Mouse (Mus musculus) stomach, postnatal 0 days (tissue): ENCODE results near the gene Fyn. TPM values are rescaled to one million over a fixed set of nuclear protein-coding genes. Genes with fewer than 3 reads are reported as not detected.
A peak's percentile ranks its signal among the peaks of the same experiment; 100 is the strongest.

Experiments used
- ATAC-seq: fragments of 200-750 bp; cut with Nextera tagmentation; 2 replicates; pipeline ENCODE4 v1.8.0; 2017; ENCODE audit not compliant: low FRiP score, low TSS enrichment
- DNase-seq: peaks from one replicate; pipeline ENCODE4 v3.0.0-alpha.2; 2016; ENCODE audit warnings: low spot score
- H3K27ac ChIP-seq: fragments of 300-500 bp; sonication (generic); replicated peaks from 2 replicates; pipeline ENCODE4 v1.5.1; 2014; ENCODE audit warnings: mild to moderate bottlenecking, control low read depth
- H3K27me3 ChIP-seq: fragments of 300-500 bp; sonication (generic); 2 replicates; pipeline ENCODE4 v1.6.1; 2014; ENCODE audit warnings: low read length; ENCODE audit not compliant: control insufficient read depth, insufficient read depth
- H3K36me3 ChIP-seq: fragments of 300-500 bp; sonication (generic); 2 replicates; pipeline ENCODE4 v1.6.1; 2014; ENCODE audit warnings: low read length, mixed read lengths; ENCODE audit not compliant: control insufficient read depth, insufficient read depth
- H3K4me1 ChIP-seq: fragments of 300-500 bp; sonication (generic); replicated peaks from 2 replicates; pipeline ENCODE4 v1.6.1; 2014; ENCODE audit warnings: antibody characterized with exemption; ENCODE audit not compliant: control insufficient read depth, insufficient read depth
- H3K4me2 ChIP-seq: fragments of 300-500 bp; sonication (generic); replicated peaks from 2 replicates; pipeline ENCODE4 v1.6.1; 2014; ENCODE audit warnings: low read depth, mild to moderate bottlenecking, control low read depth, moderate library complexity
- H3K4me3 ChIP-seq: fragments of 300-500 bp; sonication (generic); 2 replicates; pipeline ENCODE4 v1.5.1; 2014; ENCODE audit warnings: low read depth, low read length, control low read depth
- H3K9ac ChIP-seq: fragments of 300-500 bp; sonication (generic); 2 replicates; pipeline ENCODE4 v1.6.1; 2014; ENCODE audit warnings: mild to moderate bottlenecking, low read length, control low read depth, mixed read lengths
- H3K9me3 ChIP-seq: fragments of 300-500 bp; sonication (generic); 2 replicates; pipeline ENCODE4 v1.6.1; 2016; ENCODE audit warnings: low read length; ENCODE audit not compliant: control insufficient read depth
- CTCF ChIP-seq: IDR thresholded peaks from 2 replicates; pipeline ENCODE4 v1.5.1; 2016; ENCODE audit warnings: antibody characterized with exemption, low read depth, mild to moderate bottlenecking, moderate library complexity
- EP300 ChIP-seq: optimal IDR thresholded peaks from 2 replicates; pipeline ENCODE3; 2016; ENCODE audit warnings: antibody characterized with exemption
- WGBS: fragments of 180-500 bp; shearing (Covaris S2); extraction: QIAGEN DNeasy Blood & Tissue Kit; methylation state at CpG from one replicate; pipeline ENCODE4 v1.1.7; 2014; 5-methylcytosine and 5-hydroxymethylcytosine counted together
- polyA plus RNA-seq: library from polyadenylated mRNA; unstranded; fragments of >200 nt; fragmentation: Nextera tagmentation; extraction: Ambion mirVana; gene quantifications from 2 replicates; pipeline ENCODE4 v1.2.1, GENCODE M21; 2015

Fyn gene
- polyA plus RNA-seq, 1 experiment from 2014 or later, result 12.5 TPM

DNA sequence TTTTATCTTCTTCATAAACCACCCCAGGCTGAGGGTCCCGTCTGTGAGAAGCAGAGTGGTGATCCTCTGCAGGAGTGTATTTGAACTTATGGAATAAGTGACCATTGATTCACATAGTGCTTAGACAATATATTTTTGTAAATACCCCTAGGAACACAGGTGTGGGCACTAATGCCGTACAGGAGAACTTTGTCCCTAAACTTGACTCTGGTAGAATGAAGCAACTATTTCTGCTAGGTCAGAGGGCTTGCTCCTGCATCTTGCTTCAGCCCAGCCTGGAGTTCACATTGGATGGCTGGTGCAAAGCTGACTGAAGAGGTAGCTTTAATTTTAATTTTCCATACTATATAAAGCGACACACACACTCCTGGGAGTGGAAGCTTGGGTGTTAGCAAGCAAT lies 119.9 kb downstream of the Fyn start:
- WGBS, result 67% methylated on average over 3 of the region's 3 CpGs
- Histone ChIP-seq H3K4me2 (no peak overlapping the region), H3K4me1 (0 out of 2 replicates have a peak, but pooled peaks cover 3% of the 10 kb centered on the region), H3K9ac (no peak overlapping the region), H3K27ac (no peak overlapping the region), H3K36me3 (no peaks in the 10 kb centered on the region), H3K9me3 (no peaks in the 10 kb centered on the region), H3K27me3 (no peaks in the 10 kb centered on the region), H3K4me3 (no peak overlapping the region)
- DNase-seq (no peak), ATAC-seq (no peak)
- TF ChIP-seq CTCF (no peak), EP300 (no peak)

DNA sequence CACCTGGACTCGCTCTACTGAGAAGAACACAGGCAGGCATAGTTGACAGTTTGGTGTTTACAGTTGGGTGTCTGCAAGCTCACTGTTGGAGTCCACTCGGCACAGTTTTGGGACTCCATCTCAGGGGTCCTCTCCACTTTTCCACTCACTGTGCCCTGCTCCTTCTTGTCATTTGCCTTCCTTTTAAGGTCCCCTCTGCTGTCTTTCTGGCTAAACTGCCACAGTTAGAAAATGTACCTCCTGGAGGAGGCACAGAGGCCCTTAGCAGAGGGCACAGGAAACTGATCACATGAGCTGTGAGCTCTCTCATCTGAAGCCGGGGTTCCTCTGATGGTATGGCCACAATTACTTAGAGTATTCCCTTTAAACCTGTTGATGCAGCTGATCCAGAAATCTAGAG lies 120.3 kb downstream of the Fyn start:
- Histone ChIP-seq H3K4me1 (0 out of 2 replicates have a peak, but pooled peaks cover 3% of the 10 kb centered on the region), H3K9ac (no peak overlapping the region), H3K27me3 (no peaks in the 10 kb centered on the region), H3K9me3 (no peaks in the 10 kb centered on the region), H3K36me3 (no peaks in the 10 kb centered on the region), H3K4me3 (no peak overlapping the region), H3K4me2 (no peak overlapping the region), H3K27ac (no peak overlapping the region)
- no peak for ATAC-seq
- no peak for TF ChIP-seq EP300
- no peak for TF ChIP-seq CTCF
- WGBS, result 65% methylated on average over 3 of the region's 3 CpGs
- no peak for DNase-seq

DNA sequence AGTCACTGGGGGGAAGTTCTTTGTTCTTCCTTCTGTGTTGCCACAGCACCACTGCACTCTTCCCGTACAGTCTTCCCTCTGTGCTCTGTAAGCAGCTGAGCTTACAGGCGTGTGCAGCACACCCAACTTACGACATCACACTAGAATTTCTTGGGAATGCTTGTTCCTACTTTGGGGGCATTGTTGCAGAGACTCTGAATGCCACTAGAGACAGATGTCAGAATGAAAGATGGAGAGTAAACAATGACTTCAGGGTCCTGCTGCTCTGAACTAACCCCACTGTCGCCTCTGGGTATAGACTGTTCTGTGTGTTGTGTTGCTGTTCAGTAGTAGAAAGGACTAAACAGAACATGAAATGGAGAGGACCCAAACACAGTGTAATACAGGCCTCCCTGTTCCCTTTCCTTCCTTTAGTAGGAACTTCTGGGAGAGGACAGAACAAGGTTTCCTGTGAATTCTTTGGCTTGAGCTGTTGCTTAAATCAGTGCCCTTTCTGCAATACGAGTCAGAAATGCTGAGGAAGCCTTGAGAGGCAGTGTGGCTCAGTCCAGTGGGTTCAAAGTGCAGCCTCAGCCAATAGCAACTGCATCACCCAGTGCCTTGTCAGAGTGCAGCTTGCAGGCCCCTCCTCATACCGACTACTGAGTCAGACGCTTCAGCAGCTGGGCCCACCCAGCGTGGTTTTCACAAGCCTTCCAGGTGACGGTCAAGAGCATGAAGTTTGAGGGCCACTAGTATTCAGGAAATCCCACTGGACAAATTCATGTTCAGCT lies 121.9 kb downstream of the Fyn start:
- ATAC-seq, result peak; percentile 72; the same call in 1 of the 2 replicates

DNA sequence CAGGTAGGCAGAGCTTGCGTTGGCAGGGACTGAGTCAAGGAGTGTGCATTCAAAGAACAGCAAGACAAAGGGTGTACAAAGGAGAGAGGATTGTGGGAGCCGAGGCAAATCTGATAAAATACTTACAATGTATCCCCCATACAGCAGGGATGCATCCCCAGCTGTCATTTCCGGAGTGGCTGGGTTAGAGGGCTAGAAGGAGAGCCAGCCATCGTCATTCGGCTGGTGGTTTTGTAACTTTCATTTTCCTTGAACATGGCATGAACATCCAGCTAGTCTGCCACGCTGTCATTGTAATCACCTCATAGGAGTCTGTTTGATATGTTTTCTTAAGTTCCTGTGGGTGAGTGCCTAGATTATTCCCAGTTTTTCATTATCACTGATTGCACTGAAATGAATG lies 123.5 kb downstream of the Fyn start:
- no peak for ATAC-seq
- Histone ChIP-seq H3K36me3 (no peaks in the 10 kb centered on the region), H3K9ac (no peak overlapping the region), H3K4me3 (no peak overlapping the region), H3K27ac (no peak overlapping the region), H3K27me3 (no peaks in the 10 kb centered on the region), H3K9me3 (no peaks in the 10 kb centered on the region), H3K4me1 (no peaks in the 10 kb centered on the region), H3K4me2 (no peak overlapping the region)
- WGBS, result 78% methylated on average over 6 of the region's 6 CpGs
- TF ChIP-seq EP300 (no peak), CTCF (no peak)
- DNase-seq, result no peak

More for the DNA sequence above, 121.9 kb downstream of the Fyn start:
- TF ChIP-seq CTCF (no peak), EP300 (no peak)
- no peak overlapping the region for H3K4me3 ChIP-seq
- DNase-seq, result no peak
- no peak overlapping the region for H3K9ac ChIP-seq
- no peak overlapping the region for H3K4me2 ChIP-seq
- WGBS, result 46% methylated on average over 9 of the region's 9 CpGs
- H3K36me3 ChIP-seq, result no peaks in the 10 kb centered on the region
- H3K27ac ChIP-seq, result peak overlapping the region; percentile 9; the same call in 1 of the 2 replicates
- 0 out of 2 replicates have a peak, but pooled peaks cover 3% of the 10 kb centered on the region for H3K4me1 ChIP-seq
- no peaks in the 10 kb centered on the region for H3K27me3 ChIP-seq
- no peaks in the 10 kb centered on the region for H3K9me3 ChIP-seq

DNA sequence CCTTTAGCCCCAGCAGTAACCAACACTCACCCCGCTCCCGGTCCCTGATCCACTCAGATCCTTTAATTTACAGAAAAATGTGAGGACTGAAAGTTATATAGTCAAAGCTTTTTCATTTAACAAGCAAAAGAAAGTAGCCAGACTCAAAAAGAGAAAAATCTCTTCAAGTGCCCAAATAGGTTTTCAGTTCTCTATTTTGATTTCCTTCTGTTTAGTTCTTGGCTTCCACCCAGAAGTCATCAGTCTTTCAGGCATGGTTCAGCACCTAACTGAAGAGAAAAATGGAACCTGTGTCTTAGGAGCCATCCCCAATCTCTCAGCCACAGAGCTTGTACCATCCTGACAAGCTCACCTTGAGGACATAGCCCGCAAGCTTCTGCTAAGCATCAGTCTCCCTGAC lies 124.4 kb downstream of the Fyn start:
- no peak overlapping the region for H3K9ac ChIP-seq
- WGBS, result 89% methylated on average over 3 of the region's 3 CpGs

DNA sequence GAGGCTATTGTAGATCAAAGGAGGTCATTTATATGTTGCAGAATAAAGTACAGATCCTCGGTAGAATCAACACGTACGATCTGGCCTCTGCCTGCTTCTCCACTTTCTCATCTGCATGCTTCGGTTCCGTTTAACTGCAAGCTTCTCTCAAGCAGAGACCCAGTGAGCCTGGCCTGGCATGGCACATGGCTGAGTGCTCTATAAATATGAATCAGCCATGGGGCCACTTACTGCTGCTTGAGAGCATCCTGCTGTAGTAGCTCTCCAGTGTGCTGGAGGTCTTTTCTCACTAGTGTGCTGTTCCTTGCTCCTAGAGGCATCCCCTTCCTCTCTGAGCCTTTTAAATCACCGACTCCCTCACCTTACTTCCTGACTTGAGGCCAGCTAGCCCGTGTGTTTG lies 130.0 kb downstream of the Fyn start:
- ATAC-seq, result no peak
- WGBS, result 43% methylated on average over 7 of the region's 7 CpGs

More for the DNA sequence above, 124.4 kb downstream of the Fyn start:
- no peaks in the 10 kb centered on the region for H3K36me3 ChIP-seq
- no peak for TF ChIP-seq CTCF
- no peak for TF ChIP-seq EP300
- no peaks in the 10 kb centered on the region for H3K27me3 ChIP-seq
- H3K4me2 ChIP-seq, result no peak overlapping the region
- H3K27ac ChIP-seq, result no peak overlapping the region
- no peak for ATAC-seq
- DNase-seq, result no peak
- H3K4me3 ChIP-seq, result no peak overlapping the region
- no peaks in the 10 kb centered on the region for H3K9me3 ChIP-seq
- H3K4me1 ChIP-seq, result no peaks in the 10 kb centered on the region

More for the DNA sequence above, 130.0 kb downstream of the Fyn start:
- TF ChIP-seq EP300, result no peak
- TF ChIP-seq CTCF, result no peak
- H3K36me3 ChIP-seq, result no peaks in the 10 kb centered on the region
- H3K9me3 ChIP-seq, result no peaks in the 10 kb centered on the region
- no peak for DNase-seq
- H3K4me1 ChIP-seq, result 0 out of 2 replicates have a peak, but pooled peaks cover 8% of the 10 kb centered on the region
- H3K9ac ChIP-seq, result no peak overlapping the region
- H3K27ac ChIP-seq, result no peak overlapping the region
- no peak overlapping the region for H3K4me3 ChIP-seq
- H3K27me3 ChIP-seq, result no peaks in the 10 kb centered on the region
- H3K4me2 ChIP-seq, result no peak overlapping the region
